Mouse (Mus musculus): ENCODE measurements around the gene Mybph. TPM values are rescaled to one million over a fixed set of nuclear protein-coding genes. Genes with fewer than 3 reads are reported as not detected.
"Not testable (repeated sequence)": the region's sequence is repeated elsewhere in the genome, so short reads cannot be mapped to it uniquely, and the experiment has no call there.

Mybph gene
- polyA plus RNA-seq, 1 experiment from 2014 or later, result 0.28 TPM

DNA sequence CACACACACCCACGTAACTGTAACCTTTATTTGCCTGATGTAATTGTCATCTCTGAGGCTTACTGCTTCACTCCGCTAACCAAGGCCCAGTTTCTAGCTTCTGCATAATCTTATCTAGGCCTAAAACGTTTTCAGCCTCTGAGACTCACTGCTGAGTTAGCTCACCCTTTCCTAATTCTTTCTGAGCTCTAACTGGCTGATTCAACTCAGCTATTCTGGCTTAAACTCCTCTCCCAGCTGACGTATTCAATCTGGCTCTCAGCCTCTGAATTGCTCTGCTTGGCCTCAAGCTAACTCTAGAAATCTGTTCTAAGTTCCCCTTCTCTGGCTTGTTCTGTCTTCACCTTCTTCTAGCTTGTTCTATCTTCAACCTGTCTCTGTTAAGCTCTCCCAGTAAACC lies 53.3 kb downstream of the Mybph start:
- Histone ChIP-seq H3K9me3 (replicated peaks) (no peaks in the 10 kb centered on the region), H3K4me2 (no peak overlapping the region), H3K27ac (no peak overlapping the region; the same call in 1 of the 2 replicates), H3K4me3 (no peak overlapping the region), H3K9ac (no peak overlapping the region), H3K36me3 (no peaks in the 10 kb centered on the region), H3K4me1 (replicated peaks) (peaks cover 14% of the 10 kb centered on the region), H3K27me3 (no peaks in the 10 kb centered on the region)
- no peak for ATAC-seq (replicated peaks; ENCODE audit: insufficient number of reproducible peaks, insufficient read depth, low FRiP score, low read depth)
- 35% methylated on average over 4 of the region's 4 CpGs for WGBS

DNA sequence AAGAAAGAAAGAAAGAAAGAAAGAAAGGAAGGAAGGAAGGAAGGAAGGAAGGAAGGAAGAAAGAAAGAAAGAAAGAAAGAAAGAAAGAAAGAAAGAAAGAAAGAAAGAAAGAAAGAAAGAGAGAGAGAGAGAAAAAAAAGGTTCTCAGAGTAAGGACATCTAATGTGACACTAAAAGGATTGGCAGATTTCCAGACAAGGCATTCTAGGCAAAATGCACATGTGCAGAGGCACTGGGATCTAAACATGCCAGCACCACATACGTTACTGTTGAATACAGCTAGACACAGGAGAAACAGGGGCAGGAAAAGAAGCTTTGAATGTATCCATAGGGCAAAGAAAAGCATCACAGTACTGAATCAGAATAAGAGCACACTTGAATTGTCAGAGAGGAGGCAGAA lies 56.4 kb downstream of the Mybph start:
- not testable (repeated sequence) for ATAC-seq (replicated peaks; ENCODE audit: insufficient number of reproducible peaks, insufficient read depth, low FRiP score, low read depth); H3K36me3 ChIP-seq; H3K4me3 ChIP-seq; H3K4me2 ChIP-seq; H3K4me1 ChIP-seq (replicated peaks); H3K27me3 ChIP-seq; H3K9ac ChIP-seq; H3K9me3 ChIP-seq (replicated peaks); H3K27ac ChIP-seq
- WGBS, result 82% methylated on average over 1 of the region's 1 CpGs

Other genes with a start within 250 kb of the Mybph start
- 23.3 and 32.3 TPM in 2 replicates for gene Fmod, start 156.2 kb upstream of the Mybph start, polyA plus RNA-seq (2015; fragmentation: Nextera tagmentation; extraction: Ambion mirVana)
- gene Btg2, start 114.3 kb upstream of the Mybph start, polyA plus RNA-seq (2015; fragmentation: Nextera tagmentation; extraction: Ambion mirVana), result 36.9 and 45.4 TPM in 2 replicates
- gene Chit1, start 82.2 kb upstream of the Mybph start, polyA plus RNA-seq (2015; fragmentation: Nextera tagmentation; extraction: Ambion mirVana), result 0.42 TPM in 2 replicates
- gene Chil1, start 11.3 kb upstream of the Mybph start, polyA plus RNA-seq (2015; fragmentation: Nextera tagmentation; extraction: Ambion mirVana), result 0.77 and 0.96 TPM in 2 replicates
- gene Adora1, start 42.0 kb downstream of the Mybph start, polyA plus RNA-seq (2015; fragmentation: Nextera tagmentation; extraction: Ambion mirVana), result 18.5 and 20.5 TPM in 2 replicates
- gene Myog, start 96.5 kb downstream of the Mybph start, polyA plus RNA-seq (2015; fragmentation: Nextera tagmentation; extraction: Ambion mirVana), result 0.98 and 2.0 TPM in 2 replicates
- 9.7 and 10.3 TPM in 2 replicates for gene Ppfia4, start 139.5 kb downstream of the Mybph start, polyA plus RNA-seq (2015; fragmentation: Nextera tagmentation; extraction: Ambion mirVana)
- gene Tmem183a, start 168.5 kb downstream of the Mybph start, polyA plus RNA-seq (2015; fragmentation: Nextera tagmentation; extraction: Ambion mirVana), result 53.0 and 58.1 TPM in 2 replicates
- gene 4933406M09Rik, start 192.5 kb downstream of the Mybph start, polyA plus RNA-seq (2015; fragmentation: Nextera tagmentation; extraction: Ambion mirVana), result not detected in 2 replicates
- 37.4 and 45.4 TPM in 2 replicates for gene Cyb5r1, start 212.1 kb downstream of the Mybph start, polyA plus RNA-seq (2015; fragmentation: Nextera tagmentation; extraction: Ambion mirVana)
- 139 and 142 TPM in 2 replicates for gene Adipor1, start 221.9 kb downstream of the Mybph start, polyA plus RNA-seq (2015; fragmentation: Nextera tagmentation; extraction: Ambion mirVana)

All from heart, embryonic 15.5 days (tissue).